Mouse (Mus musculus): ENCODE measurements around the gene Cab39.

DNA sequence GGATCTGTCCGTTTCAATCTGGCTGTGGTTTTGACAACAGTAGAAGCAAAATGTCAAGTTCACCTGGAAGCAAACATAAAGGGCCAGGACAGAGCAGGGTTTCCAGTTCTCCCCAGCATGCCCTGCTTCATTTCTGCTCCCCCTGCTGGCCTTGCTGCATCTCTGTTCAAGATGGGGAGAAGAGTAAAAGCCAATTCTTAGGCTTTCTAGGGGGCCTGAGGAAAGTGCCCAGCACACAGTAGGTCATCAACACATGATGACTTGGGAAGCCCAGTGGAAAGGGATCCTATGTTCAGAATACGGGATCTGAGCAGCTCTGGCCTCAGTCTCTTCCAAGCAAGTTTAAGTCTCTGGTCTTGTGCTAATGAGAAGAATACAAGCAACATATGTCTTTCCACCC, 61.2 kb downstream of the Cab39 start:
- TF ChIP-seq CTCF (IDR thresholded peaks at IDR 0.05; ENCODE audit: borderline replicate concordance, insufficient read depth, low read length): no peak
- no peak for TF ChIP-seq POLR2A (IDR thresholded peaks at IDR 0.05; ENCODE audit: low read depth, low read length)
